Mouse (Mus musculus): ENCODE results near the gene Slc46a3. TPM values are rescaled to one million over a fixed set of nuclear protein-coding genes. Genes with fewer than 3 reads are reported as not detected.

Slc46a3 gene
- total and polyA plus RNA-seq, 2 experiments from 2014 or later = 3.1 to 3.5 TPM

GRCm38 (mm10) chr5:147893766-147894454 is 705 bp downstream of the Slc46a3 start:
- Histone ChIP-seq H3K4me3 (ENCODE audit: low read depth, low read length) (peak overlapping the region; percentile 60), H3K27ac (ENCODE audit: low read depth) (0 out of 2 replicates have a peak overlapping the region, but pooled peaks have one; percentile 4), H3K27me3 (ENCODE audit: control insufficient read depth, insufficient read depth, low read length) (no peaks in the 10 kb centered on the region), H3K9me3 (replicated peaks; ENCODE audit: control insufficient read depth, low read length) (no peaks in the 10 kb centered on the region), H3K9ac (replicated peaks; ENCODE audit: low read depth, low read length) (peak overlapping the region; percentile 55), H3K4me1 (ENCODE audit: control insufficient read depth, insufficient read depth) (no peaks in the 10 kb centered on the region), H3K36me3 (replicated peaks; ENCODE audit: control insufficient read depth, insufficient read depth, low read length) (no peaks in the 10 kb centered on the region), H3K4me2 (ENCODE audit: low read depth, low read length) (peak overlapping the region; percentile 82)
- TF ChIP-seq EP300 (IDR thresholded peaks at IDR 0.05; ENCODE audit: low read depth) (no peak), CTCF (IDR thresholded peaks at IDR 0.05; ENCODE audit: low read depth) (no peak)
- DNase-seq (ENCODE audit: low spot score) = peak; percentile 22
- ATAC-seq (ENCODE audit: insufficient read depth, low read depth) = peak; percentile 9; the same call in 1 of the 2 replicates
- 3% methylated on average over 25 of the region's 25 CpGs for WGBS

GRCm38 (mm10) chr5:147893143-147893542 is 1.5 kb downstream of the Slc46a3 start:
- 25% methylated on average over 9 of the region's 9 CpGs for WGBS
- no peak overlapping the region for H3K27ac ChIP-seq (ENCODE audit: low read depth)

GRCm38 (mm10) chr5:147892735-147893134 is 1.9 kb downstream of the Slc46a3 start:
- DNase-seq (ENCODE audit: low spot score) (no peak), ATAC-seq (ENCODE audit: insufficient read depth, low read depth) (no peak)
- no peak for TF ChIP-seq EP300 (IDR thresholded peaks at IDR 0.05; ENCODE audit: low read depth)
- no peak for TF ChIP-seq CTCF (IDR thresholded peaks at IDR 0.05; ENCODE audit: low read depth)
- Histone ChIP-seq H3K4me1 (ENCODE audit: control insufficient read depth, insufficient read depth) (no peaks in the 10 kb centered on the region), H3K9me3 (replicated peaks; ENCODE audit: control insufficient read depth, low read length) (no peaks in the 10 kb centered on the region), H3K36me3 (replicated peaks; ENCODE audit: control insufficient read depth, insufficient read depth, low read length) (no peaks in the 10 kb centered on the region), H3K27ac (ENCODE audit: low read depth) (no peak overlapping the region), H3K27me3 (ENCODE audit: control insufficient read depth, insufficient read depth, low read length) (no peaks in the 10 kb centered on the region), H3K9ac (replicated peaks; ENCODE audit: low read depth, low read length) (no peak overlapping the region), H3K4me2 (ENCODE audit: low read depth, low read length) (no peak overlapping the region), H3K4me3 (ENCODE audit: low read depth, low read length) (no peak overlapping the region)
- WGBS = 48% methylated on average over 6 of the region's 6 CpGs

More at GRCm38 (mm10) chr5:147893143-147893542, 1.5 kb downstream of the Slc46a3 start:
- Histone ChIP-seq H3K4me1 (ENCODE audit: control insufficient read depth, insufficient read depth) (no peaks in the 10 kb centered on the region), H3K4me3 (ENCODE audit: low read depth, low read length) (0 out of 2 replicates have a peak overlapping the region, but pooled peaks have one; percentile 60), H3K4me2 (ENCODE audit: low read depth, low read length) (0 out of 2 replicates have a peak overlapping the region, but pooled peaks have one; percentile 82), H3K9ac (replicated peaks; ENCODE audit: low read depth, low read length) (no peak overlapping the region), H3K27me3 (ENCODE audit: control insufficient read depth, insufficient read depth, low read length) (no peaks in the 10 kb centered on the region), H3K36me3 (replicated peaks; ENCODE audit: control insufficient read depth, insufficient read depth, low read length) (no peaks in the 10 kb centered on the region), H3K9me3 (replicated peaks; ENCODE audit: control insufficient read depth, low read length) (no peaks in the 10 kb centered on the region)
- DNase-seq (ENCODE audit: low spot score) (no peak), ATAC-seq (ENCODE audit: insufficient read depth, low read depth) (no peak)
- TF ChIP-seq CTCF (IDR thresholded peaks at IDR 0.05; ENCODE audit: low read depth) = no peak
- TF ChIP-seq EP300 (IDR thresholded peaks at IDR 0.05; ENCODE audit: low read depth) = no peak

- Histone ChIP-seq H3K4me3 (ENCODE audit: low read depth, low read length) (no peak overlapping the region), H3K27ac (ENCODE audit: low read depth) (no peak overlapping the region), H3K4me1 (ENCODE audit: control insufficient read depth, insufficient read depth) (no peaks in the 10 kb centered on the region), H3K9ac (replicated peaks; ENCODE audit: low read depth, low read length) (no peak overlapping the region), H3K9me3 (replicated peaks; ENCODE audit: control insufficient read depth, low read length) (no peaks in the 10 kb centered on the region), H3K36me3 (replicated peaks; ENCODE audit: control insufficient read depth, insufficient read depth, low read length) (peaks cover 4% of the 10 kb centered on the region; the same call in 1 of the 2 replicates), H3K4me2 (ENCODE audit: low read depth, low read length) (no peak overlapping the region), H3K27me3 (ENCODE audit: control insufficient read depth, insufficient read depth, low read length) (no peaks in the 10 kb centered on the region)
- TF ChIP-seq CTCF (IDR thresholded peaks at IDR 0.05; ENCODE audit: low read depth) (no peak), EP300 (IDR thresholded peaks at IDR 0.05; ENCODE audit: low read depth) (no peak)
- ATAC-seq (ENCODE audit: insufficient read depth, low read depth) (no peak), DNase-seq (ENCODE audit: low spot score) (no peak)
- WGBS = 29% methylated on average over 9 of the region's 12 CpGs
These were observed 6.0 kb downstream of the Slc46a3 start for GRCm38 (mm10) chr5:147888313-147889297.

- 71% methylated on average over 6 of the region's 6 CpGs for WGBS
- Histone ChIP-seq H3K4me2 (ENCODE audit: low read depth, low read length) (no peak overlapping the region), H3K27me3 (ENCODE audit: control insufficient read depth, insufficient read depth, low read length) (no peaks in the 10 kb centered on the region), H3K4me3 (ENCODE audit: low read depth, low read length) (no peak overlapping the region), H3K9me3 (replicated peaks; ENCODE audit: control insufficient read depth, low read length) (no peaks in the 10 kb centered on the region), H3K4me1 (ENCODE audit: control insufficient read depth, insufficient read depth) (no peaks in the 10 kb centered on the region), H3K36me3 (replicated peaks; ENCODE audit: control insufficient read depth, insufficient read depth, low read length) (peaks cover 32% of the 10 kb centered on the region; the same call in 1 of the 2 replicates), H3K27ac (ENCODE audit: low read depth) (no peak overlapping the region), H3K9ac (replicated peaks; ENCODE audit: low read depth, low read length) (no peak overlapping the region)
- TF ChIP-seq CTCF (IDR thresholded peaks at IDR 0.05; ENCODE audit: low read depth) (no peak), EP300 (IDR thresholded peaks at IDR 0.05; ENCODE audit: low read depth) (no peak)
- no peak for ATAC-seq (ENCODE audit: insufficient read depth, low read depth)
- DNase-seq (ENCODE audit: low spot score) = no peak
These were observed 11.0 kb downstream of the Slc46a3 start for GRCm38 (mm10) chr5:147883581-147883980.
